Mouse (Mus musculus) ZHBTc4 (cell line): ENCODE measurements around the gene Hspb9.

Source experiments
- DNase-seq: peaks from one replicate; pipeline ENCODE4 v3.0.0-alpha.2; 2011; ENCODE audit warnings: low read depth, low spot score

Gene Hspb9

GRCm38 (mm10) chr11:100759611-100760233 is 46.1 kb downstream of the Hspb9 start, which contains the start of gene Kcnh4:
Gene Kcnh4 (minus strand): TSS chr11:100759942.
- DNase-seq = peak; percentile 88

DNA sequence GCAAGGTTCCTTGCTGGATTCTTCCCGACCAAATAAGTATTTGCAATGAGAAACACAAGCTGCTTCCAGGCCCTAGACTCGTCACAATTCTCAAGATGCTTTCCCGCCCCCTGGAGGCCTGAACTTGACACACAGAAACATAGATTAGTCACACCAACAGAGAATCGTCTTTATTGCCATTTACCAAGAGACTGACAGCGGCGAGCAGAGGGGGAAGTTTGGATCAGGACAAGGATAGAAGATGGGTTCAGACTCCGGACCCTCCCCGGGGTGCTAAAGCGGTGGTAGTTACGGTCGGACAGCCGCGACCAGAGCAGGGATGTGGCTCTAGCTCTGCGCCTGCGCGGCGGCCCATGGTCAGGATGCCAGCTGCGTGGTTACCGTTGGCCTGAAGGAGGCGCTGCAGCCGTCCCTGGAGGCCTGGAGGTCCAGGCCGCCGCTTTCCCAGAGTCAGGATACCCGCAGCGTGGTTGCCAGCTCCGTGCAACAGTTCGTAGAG is 47.9 kb downstream of the Hspb9 start:
- peak; percentile 95 for DNase-seq

- DNase-seq = no peak
Measured at GRCm38 (mm10) chr11:100762831-100763230, 49.2 kb downstream of the Hspb9 start, which contains the start of gene Hcrt. Gene Hcrt (minus strand): TSS chr11:100762931.
